Mouse (Mus musculus) heart, adult 10 weeks (tissue): Measurements from ENCODE around the gene Naga. TPM values are rescaled to one million over a fixed set of nuclear protein-coding genes. Genes with fewer than 3 reads are reported as not detected.

Source experiments
- polyA plus RNA-seq: library from polyadenylated mRNA; stranded (reverse); fragments of 350-450 nt; fragmentation: Illumina TruSeq; extraction: RNeasy Lipid Tissue Mini Kit (QIAGEN cat#74804); gene quantifications from one replicate; pipeline ENCODE4 v1.2.3, GENCODE M21; 2014; ENCODE audit warnings: low read depth, low replicate concordance

Gene Naga
- 35.5 TPM for polyA plus RNA-seq

DNA sequence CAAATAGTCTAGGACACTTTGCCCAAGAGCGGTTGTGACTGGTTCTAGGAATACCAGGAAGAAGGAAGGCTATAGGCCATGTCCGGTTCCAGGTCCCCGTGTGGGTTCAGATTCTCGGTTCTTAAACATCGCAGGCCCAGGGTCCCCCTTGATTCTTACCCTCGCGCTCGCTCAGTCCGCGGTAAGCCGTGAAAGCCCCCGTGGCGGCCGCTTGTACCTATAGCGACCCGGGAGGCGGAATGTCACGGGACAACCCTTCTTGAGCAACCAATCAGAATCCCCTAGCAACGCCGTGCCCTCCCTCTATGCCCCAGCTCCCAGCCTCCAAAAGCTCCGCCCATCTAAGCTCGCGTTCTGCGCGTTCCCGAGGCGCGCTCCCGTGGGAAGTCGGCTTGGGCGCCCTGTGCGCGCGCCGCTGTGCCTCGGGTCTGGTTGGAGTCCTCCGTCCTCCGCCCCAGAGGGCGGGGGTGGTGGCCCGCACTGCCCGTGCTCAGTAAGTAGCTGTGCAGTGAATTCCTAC, at the start of gene Naga, which contains the start of the genes Pheta2 and Smdt1:
Gene Naga (minus strand): TSS at position 333 of the 520 bp plus-strand sequence.
Gene Pheta2 (plus strand): TSS at position 350 of the 520 bp plus-strand sequence.
Gene Smdt1 (plus strand): TSS at position 367 of the 520 bp plus-strand sequence.

DNA sequence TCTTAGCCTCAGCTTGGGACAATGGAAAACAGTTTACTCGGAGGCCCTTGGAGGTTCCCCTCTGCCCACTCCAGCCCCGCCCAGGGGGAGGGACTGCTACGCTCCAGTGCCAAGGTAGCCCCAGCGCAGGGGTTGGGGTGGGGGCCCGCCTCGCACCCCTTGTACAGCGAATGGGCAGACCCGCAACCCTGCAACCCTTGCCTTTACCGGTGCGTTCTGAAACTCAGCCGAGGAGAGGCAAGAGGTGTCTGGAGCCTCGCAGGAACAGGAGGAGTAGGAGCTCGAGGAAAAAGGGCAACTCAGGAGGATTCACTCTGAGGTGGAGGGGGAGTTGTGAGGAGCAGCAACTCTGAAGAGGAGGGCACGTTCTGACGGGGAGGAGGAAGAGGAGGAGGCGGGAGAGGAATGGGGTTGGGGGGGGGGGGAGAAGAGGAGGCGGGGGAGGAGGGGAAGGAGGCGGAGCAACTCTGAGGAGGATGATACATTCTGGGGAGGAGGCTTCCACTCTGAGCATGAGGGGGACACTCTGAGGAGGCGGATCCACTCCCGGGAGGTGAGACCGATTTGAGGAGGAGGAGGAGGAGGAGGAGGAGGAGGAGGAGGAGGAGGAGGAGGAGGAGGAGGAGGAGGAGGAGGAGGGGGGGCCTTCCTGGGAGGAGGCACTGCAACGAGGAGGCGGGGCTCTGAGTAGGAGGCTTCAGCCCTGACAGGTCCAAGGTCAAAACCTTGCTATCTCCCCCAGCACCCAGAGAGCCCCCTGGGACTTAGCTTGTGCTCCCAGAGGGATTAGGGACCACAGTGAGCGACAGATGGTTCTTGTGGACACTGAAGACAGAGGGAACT, 41.4 kb upstream of the Naga start, which contains the start of gene Cyp2d22:
Gene Cyp2d22 (minus strand): TSS at position 390 of the 843 bp plus-strand sequence.

DNA sequence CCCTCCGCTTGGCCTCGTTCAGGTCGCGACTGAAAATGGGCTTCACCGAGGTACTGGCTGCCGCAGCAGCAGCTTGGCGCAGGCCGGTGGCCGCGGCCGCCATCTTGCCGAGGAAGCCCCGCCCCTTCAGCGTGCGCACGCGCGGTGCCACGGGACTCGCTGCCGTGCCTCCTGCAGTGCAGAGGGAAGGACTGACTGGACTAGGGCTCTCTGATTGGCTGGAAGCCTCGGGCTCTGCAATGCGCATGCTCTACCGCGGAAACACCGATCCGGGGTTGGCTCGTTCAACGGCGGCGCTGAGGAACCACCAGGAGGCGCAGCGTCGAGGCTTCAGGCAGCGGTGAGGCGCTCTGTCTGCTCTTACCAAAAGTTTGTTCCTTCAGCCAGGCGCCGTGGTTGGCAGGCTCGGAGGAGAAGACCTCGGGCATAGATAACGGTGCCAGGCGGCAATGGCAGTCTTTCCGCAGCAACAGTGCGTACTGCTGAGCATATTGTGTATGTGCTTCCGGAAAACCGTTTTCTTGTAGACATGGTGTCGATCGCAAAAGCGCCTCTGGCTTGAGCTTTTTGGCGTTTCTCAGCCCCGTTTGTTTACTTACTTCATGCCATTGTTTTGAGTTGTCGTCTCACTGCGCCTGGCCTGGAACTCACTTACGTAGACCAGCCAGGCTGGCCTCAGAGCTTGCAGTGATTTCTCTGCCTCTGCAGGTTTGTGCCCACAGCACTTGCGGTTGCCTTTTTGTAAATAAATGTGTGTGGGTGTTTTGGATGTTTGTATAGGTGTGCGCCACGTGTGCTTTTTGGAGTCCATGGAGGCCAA, 15.6 kb upstream of the Naga start, which contains the start of gene Ndufa6:
Gene Ndufa6 (minus strand): TSS at position 197 of the 820 bp plus-strand sequence.

DNA sequence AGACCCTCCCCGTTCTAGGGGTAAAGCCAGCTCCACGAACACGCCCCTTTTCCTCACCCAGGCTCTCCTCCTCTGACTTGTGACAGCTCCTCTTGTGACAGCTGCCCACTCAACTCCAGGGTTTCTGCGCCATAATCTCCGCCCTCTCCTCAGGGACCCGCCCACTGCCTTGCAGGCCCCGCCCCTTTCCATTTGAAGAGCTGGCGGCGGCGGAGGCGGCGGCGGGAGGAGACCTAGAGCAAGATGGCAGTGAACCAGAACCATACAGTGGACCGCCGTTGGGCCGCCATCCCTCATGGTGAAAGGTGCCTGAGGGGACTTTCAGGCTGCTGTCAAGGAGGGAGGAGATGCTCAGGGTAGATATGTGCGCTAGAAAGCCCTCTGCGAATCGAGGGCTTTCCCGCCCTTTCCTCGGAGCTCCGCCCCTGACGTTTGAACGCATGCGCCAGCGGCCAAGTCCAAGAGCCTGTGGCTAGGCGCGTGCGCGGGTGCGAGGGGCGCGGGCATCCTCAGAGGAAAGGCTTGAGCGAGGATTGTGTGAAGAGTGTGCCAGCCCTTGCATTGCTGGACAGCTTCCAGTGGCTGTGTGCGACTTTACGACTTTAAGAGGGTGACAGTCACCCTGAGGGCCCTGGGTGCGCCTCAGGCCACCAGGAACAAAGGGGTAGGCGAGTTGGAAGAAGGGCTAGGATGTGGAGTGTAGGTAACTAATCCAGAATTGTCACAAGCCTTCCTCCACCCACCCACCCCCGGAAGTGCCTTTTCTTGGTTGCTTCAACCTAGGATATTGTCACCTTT, 39.8 kb downstream of the Naga start, which contains the start of gene Wbp2nl:
Gene Wbp2nl (plus strand): TSS at position 191 of the 798 bp plus-strand sequence.

Other genes starting within 250 kb of the Naga start
- gene Ccdc134, start 211.0 kb downstream of the Naga start, polyA plus RNA-seq: 9.0 TPM
- gene Srebf2, start 191.7 kb downstream of the Naga start, polyA plus RNA-seq: 23.7 TPM
- not detected for gene Shisa8, start 126.1 kb downstream of the Naga start, polyA plus RNA-seq
- gene Tnfrsf13c, start 114.6 kb downstream of the Naga start, polyA plus RNA-seq: not detected
- gene Cenpm, start 94.2 kb downstream of the Naga start, polyA plus RNA-seq: 0.99 TPM
- not detected for gene 1500009C09Rik, start 86.5 kb downstream of the Naga start, polyA plus RNA-seq
- 1.5 TPM for gene Sept3, start 64.0 kb downstream of the Naga start, polyA plus RNA-seq
- not detected for gene Wbp2nl, start 40.0 kb downstream of the Naga start, polyA plus RNA-seq
- 1.4 TPM for gene Pheta2, start within 50 bp of the Naga start, polyA plus RNA-seq
- gene Smdt1, start within 50 bp of the Naga start, polyA plus RNA-seq: 252 TPM
- gene Ndufa6, start 15.4 kb upstream of the Naga start, polyA plus RNA-seq: 848 TPM
- gene Cyp2d22, start 41.3 kb upstream of the Naga start, polyA plus RNA-seq: 38.5 TPM
- not detected for gene Cyp2d11, start 55.1 kb upstream of the Naga start, polyA plus RNA-seq
- 1.6 TPM for gene Cyp2d10, start 68.3 kb upstream of the Naga start, polyA plus RNA-seq
- gene Cyp2d9, start 94.5 kb upstream of the Naga start, polyA plus RNA-seq: not detected
- not detected for gene Cyp2d12, start 216.1 kb upstream of the Naga start, polyA plus RNA-seq